Mouse (Mus musculus): ENCODE results near the gene Ccnf. TPM values are rescaled to one million over a fixed set of nuclear protein-coding genes. Genes with fewer than 3 reads are reported as not detected.

Gene Ccnf
- polyA plus RNA-seq, 1 experiment from 2014 or later = 69.1 TPM

DNA sequence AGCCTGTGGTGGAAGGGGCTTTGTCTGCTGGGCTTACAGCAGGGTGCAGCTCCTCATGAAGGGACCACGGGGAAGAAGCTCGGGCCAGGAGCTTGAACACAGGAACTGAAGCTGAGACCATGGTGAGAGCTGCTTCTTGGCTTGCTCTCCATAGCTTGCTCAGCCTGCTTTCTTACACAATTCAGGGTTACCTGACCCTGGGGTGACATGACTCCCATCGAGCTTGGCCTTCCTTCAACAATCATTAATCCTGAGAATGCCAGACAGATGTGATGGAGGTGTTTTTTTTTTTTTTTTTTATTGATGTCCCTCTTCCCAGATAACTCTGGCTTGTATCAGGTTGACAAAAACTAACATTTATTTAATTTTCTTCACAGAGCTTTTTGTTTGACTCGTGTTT, 7.7 kb upstream of the Ccnf start:
- DNase-seq = no peak
- Histone ChIP-seq H3K27me3 (no peaks in the 10 kb centered on the region), H3K4me2 (no peak overlapping the region), H3K9me3 (replicated peaks) (no peaks in the 10 kb centered on the region), H3K27ac (no peak overlapping the region), H3K4me1 (replicated peaks) (no peaks in the 10 kb centered on the region), H3K4me3 (replicated peaks) (no peak overlapping the region), H3K9ac (no peak overlapping the region), H3K36me3 (no peaks in the 10 kb centered on the region)
- ATAC-seq (ENCODE audit: low read depth) = no peak
- WGBS (ENCODE audit: insufficient replicate concordance) = 50% methylated on average over 4 of the region's 4 CpGs

DNA sequence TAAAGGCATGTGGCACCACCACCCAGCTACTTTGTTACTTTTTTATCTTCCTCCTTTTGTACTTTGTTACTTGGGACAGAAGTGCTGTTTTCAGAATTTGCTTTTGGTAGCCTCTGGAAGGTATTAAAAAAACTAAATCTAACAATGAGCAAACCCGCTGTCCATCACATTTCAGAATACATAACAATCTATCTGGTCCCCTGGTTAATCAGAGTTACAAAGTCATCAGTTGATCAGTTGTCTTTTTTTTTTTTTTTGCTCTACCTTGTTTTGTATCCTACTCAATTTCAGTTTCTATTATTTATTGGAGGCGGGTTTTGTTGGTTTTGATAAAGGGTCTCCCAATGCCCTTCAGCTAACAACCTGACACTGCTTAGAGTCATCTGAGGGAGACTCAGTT, 1.0 kb upstream of the Ccnf start:
- peaks cover 41% of the 10 kb centered on the region for H3K4me1 ChIP-seq (replicated peaks)
- H3K27me3 ChIP-seq = no peaks in the 10 kb centered on the region
- peak overlapping the region; percentile 83 for H3K9ac ChIP-seq
- peak overlapping the region; percentile 90 for H3K27ac ChIP-seq
- peak overlapping the region; percentile 86 for H3K4me3 ChIP-seq (replicated peaks)
- DNase-seq (no peak), ATAC-seq (ENCODE audit: low read depth) (no peak)
- H3K36me3 ChIP-seq = peaks cover 28% of the 10 kb centered on the region
- 96% methylated on average over 2 of the region's 2 CpGs for WGBS (ENCODE audit: insufficient replicate concordance)
- H3K9me3 ChIP-seq (replicated peaks) = no peaks in the 10 kb centered on the region
- H3K4me2 ChIP-seq = peak overlapping the region; percentile 86

DNA sequence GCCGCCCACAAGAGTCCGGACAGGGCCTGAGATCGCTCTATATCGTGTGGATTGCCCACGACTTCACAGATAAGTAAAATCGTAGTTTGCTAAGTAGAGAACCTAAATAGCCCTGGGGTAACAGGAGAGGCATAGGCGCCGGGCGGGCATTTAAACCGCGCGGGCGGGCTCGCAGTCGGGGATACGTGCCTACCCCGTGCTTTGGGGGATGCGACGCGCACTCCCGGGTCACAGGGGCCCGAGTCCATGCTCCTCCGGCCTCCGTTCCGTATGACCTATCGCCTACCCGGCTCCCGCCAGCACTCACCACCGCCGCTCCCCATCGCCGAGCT, 330 bp downstream of the Ccnf start:
- no peak for ATAC-seq (ENCODE audit: low read depth)
- H3K9ac ChIP-seq = peak overlapping the region; percentile 94
- peak overlapping the region; percentile 96 for H3K4me2 ChIP-seq

DNA sequence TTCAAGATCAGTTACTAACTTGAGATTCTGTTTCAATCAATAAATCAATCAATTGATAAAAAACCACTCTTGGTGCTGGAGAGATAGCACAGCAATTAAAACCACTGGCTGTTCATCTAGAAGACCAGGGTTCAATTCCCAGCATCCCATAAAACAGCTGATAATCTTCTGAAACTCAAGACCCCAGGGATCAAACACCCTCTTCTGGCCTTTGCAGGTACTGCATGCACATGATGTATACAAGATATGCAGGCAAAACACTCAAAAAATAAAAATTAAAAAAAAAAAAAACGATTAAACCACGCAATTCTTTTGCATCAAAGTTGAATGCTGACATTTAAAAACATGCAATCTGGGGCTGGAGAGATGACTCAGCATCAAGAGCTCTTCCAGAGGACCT, 2.6 kb downstream of the Ccnf start:
- Histone ChIP-seq H3K4me1 (replicated peaks) (peaks cover 41% of the 10 kb centered on the region), H3K9ac (no peak overlapping the region), H3K4me2 (peak overlapping the region; percentile 96), H3K9me3 (replicated peaks) (peaks cover 6% of the 10 kb centered on the region; the same call in 1 of the 2 replicates), H3K27me3 (no peaks in the 10 kb centered on the region), H3K36me3 (peaks cover 59% of the 10 kb centered on the region), H3K4me3 (replicated peaks) (peak overlapping the region; percentile 86), H3K27ac (no peak overlapping the region)
- no peak for ATAC-seq (ENCODE audit: low read depth)
- DNase-seq = no peak
- 95% methylated on average over 2 of the region's 2 CpGs for WGBS (ENCODE audit: insufficient replicate concordance)

More for the DNA sequence above, 330 bp downstream of the Ccnf start:
- Histone ChIP-seq H3K4me3 (replicated peaks) (peak overlapping the region; percentile 86), H3K27ac (peak overlapping the region; percentile 86), H3K4me1 (replicated peaks) (peaks cover 41% of the 10 kb centered on the region), H3K36me3 (peaks cover 41% of the 10 kb centered on the region), H3K9me3 (replicated peaks) (no peaks in the 10 kb centered on the region), H3K27me3 (no peaks in the 10 kb centered on the region)
- no peak for DNase-seq
- WGBS (ENCODE audit: insufficient replicate concordance) = under 1% methylated on average over 32 of the region's 32 CpGs

DNA sequence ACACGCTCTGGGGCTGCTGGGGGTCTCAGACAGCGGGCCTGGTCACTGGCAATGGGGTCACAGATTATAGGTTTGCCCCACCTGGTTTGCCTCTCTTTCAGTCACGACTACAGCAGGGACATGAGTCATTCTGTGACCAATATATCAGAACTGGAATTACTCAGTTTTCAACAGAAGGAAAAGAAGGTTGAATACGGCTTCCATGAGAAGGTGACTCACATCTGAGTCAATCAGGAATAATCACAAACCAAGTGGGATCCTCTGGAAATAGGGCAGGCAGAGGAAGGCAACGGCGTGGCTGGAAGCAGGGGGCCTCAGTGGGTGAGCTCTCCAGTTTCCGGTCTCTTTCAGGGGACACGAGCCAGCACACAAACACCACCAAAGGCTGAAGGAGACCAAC, 7.2 kb downstream of the Ccnf start:
- peaks cover 14% of the 10 kb centered on the region for H3K4me1 ChIP-seq (replicated peaks)
- ATAC-seq (ENCODE audit: low read depth) (no peak), DNase-seq (no peak)
- no peak overlapping the region for H3K4me2 ChIP-seq
- H3K27ac ChIP-seq = no peak overlapping the region
- no peak overlapping the region for H3K9ac ChIP-seq
- peaks cover 6% of the 10 kb centered on the region; the same call in 1 of the 2 replicates for H3K9me3 ChIP-seq (replicated peaks)
- no peak overlapping the region for H3K4me3 ChIP-seq (replicated peaks)
- H3K36me3 ChIP-seq = peaks cover 94% of the 10 kb centered on the region
- no peaks in the 10 kb centered on the region for H3K27me3 ChIP-seq
- WGBS (ENCODE audit: insufficient replicate concordance) = 97% methylated on average over 8 of the region's 8 CpGs

DNA sequence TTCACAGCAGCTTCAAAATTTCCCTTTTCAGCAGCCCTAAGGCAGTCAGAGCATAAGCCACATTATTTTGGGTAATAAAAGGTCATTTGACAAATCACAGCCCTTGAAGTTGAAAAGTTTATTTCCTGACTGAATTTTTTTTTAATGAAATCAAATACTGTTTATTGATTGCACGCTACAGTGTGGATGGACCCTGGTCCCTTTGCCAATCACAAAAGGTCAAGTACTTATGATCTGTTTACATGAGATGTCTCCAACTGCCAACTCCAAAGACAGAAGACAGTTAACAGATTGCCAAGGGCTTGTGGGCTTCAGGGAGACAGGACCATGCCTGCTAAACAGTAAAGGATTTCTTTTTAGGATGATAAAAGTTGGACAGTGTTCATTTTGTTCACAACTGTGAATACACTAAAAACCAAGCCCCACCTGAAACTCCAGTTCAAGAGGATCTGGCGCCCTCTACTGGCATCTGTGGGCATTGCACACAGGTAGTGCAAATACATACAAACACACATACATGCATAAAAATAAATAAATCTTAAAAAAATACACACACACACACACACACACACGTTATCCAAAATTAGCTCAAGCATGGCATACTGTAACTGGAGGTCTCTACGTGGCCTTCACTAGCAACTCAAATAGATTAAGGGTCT, 7.8 kb downstream of the Ccnf start:
- Histone ChIP-seq H3K9ac (no peak overlapping the region), H3K4me1 (replicated peaks) (peaks cover 8% of the 10 kb centered on the region), H3K9me3 (replicated peaks) (peaks cover 6% of the 10 kb centered on the region; the same call in 1 of the 2 replicates), H3K36me3 (peaks cover 94% of the 10 kb centered on the region), H3K27me3 (no peaks in the 10 kb centered on the region), H3K4me2 (no peak overlapping the region), H3K4me3 (replicated peaks) (no peak overlapping the region), H3K27ac (no peak overlapping the region)
- no peak for DNase-seq
- 79% methylated on average over 4 of the region's 4 CpGs for WGBS (ENCODE audit: insufficient replicate concordance)
- no peak for ATAC-seq (ENCODE audit: low read depth)

DNA sequence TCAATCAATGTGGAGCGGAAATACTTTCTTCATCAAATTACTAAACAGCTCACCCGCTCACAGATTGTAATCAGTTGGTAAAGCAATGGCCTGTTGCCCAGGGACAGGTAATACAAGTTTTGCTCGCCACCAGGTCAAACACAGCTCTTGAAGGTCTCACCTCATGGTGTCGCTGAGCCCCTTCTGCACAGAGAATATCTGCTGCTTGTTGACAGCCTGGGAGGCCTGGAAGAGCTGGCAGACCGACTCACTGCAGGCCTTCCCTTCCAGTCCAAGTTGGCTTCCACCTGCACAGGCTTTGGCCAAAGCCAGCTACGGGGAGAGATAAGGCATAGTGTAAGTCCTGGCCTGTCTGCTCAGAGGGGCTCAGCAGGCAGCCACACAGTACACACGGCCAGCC, 14.4 kb downstream of the Ccnf start:
- H3K36me3 ChIP-seq = peaks cover 100% of the 10 kb centered on the region
- H3K4me3 ChIP-seq (replicated peaks) = no peak overlapping the region
- no peaks in the 10 kb centered on the region for H3K9me3 ChIP-seq (replicated peaks)
- H3K4me2 ChIP-seq = no peak overlapping the region
- no peaks in the 10 kb centered on the region for H3K27me3 ChIP-seq
- 95% methylated on average over 7 of the region's 7 CpGs for WGBS (ENCODE audit: insufficient replicate concordance)
- no peak overlapping the region for H3K9ac ChIP-seq
- H3K4me1 ChIP-seq (replicated peaks) = no peaks in the 10 kb centered on the region
- DNase-seq = no peak
- no peak overlapping the region for H3K27ac ChIP-seq
- ATAC-seq (ENCODE audit: low read depth) = no peak

DNA sequence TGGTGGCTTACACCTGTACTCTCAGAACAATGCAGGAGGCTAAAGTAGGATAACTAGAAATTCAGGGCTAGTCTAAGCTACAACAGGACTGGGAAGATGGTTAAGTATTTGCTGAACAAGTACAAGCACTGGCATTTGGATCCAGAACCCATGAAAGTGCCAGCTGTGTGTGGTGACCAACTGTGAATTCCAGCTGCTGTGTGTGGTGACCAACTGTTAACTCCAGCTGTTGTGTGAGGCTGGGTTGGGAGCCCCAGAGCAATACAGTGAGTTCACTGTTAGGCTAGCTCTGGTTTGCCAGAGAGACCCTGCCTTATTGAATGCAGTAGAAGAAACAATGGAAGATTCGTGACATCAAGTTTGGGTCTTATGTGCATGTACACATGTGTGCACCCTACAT, 14.8 kb downstream of the Ccnf start:
- Histone ChIP-seq H3K9me3 (replicated peaks) (no peaks in the 10 kb centered on the region), H3K4me2 (no peak overlapping the region), H3K36me3 (peaks cover 100% of the 10 kb centered on the region), H3K27me3 (no peaks in the 10 kb centered on the region), H3K4me3 (replicated peaks) (no peak overlapping the region), H3K4me1 (replicated peaks) (no peaks in the 10 kb centered on the region), H3K9ac (no peak overlapping the region), H3K27ac (no peak overlapping the region)
- no peak for ATAC-seq (ENCODE audit: low read depth)
- WGBS (ENCODE audit: insufficient replicate concordance) = 96% methylated on average over 1 of the region's 1 CpGs
- no peak for DNase-seq

DNA sequence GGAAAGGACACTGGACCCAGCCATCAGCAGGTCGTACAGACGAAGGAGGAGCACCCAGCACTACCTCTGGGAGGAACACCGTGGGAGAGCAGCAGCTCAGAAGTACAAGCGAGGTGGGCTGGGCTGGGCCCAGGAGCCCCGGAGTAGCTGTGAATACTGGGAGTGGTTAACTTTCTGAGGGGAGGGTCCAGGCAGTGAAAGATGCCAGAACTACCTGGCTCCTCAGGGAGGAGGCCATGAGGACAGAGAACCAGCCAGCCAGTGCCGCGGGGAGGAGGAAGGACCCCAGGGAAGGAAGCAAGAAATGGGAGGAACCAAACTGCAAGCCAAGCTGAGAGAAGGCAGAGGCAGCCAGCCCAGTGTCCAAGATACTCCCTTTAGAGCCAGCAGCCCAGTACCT, 23.3 kb downstream of the Ccnf start:
- H3K27ac ChIP-seq = peak overlapping the region; percentile 97
- H3K27me3 ChIP-seq = no peaks in the 10 kb centered on the region
- H3K4me1 ChIP-seq (replicated peaks) = peaks cover 49% of the 10 kb centered on the region
- H3K9me3 ChIP-seq (replicated peaks) = no peaks in the 10 kb centered on the region
- H3K36me3 ChIP-seq = peaks cover 100% of the 10 kb centered on the region
- 85% methylated on average over 7 of the region's 7 CpGs for WGBS (ENCODE audit: insufficient replicate concordance)
- 0 out of 2 replicates have a peak overlapping the region, but pooled peaks have one; percentile 12 for H3K4me2 ChIP-seq
- H3K9ac ChIP-seq = peak overlapping the region; percentile 26
- DNase-seq = no peak
- H3K4me3 ChIP-seq (replicated peaks) = no peak overlapping the region
- no peak for ATAC-seq (ENCODE audit: low read depth)

DNA sequence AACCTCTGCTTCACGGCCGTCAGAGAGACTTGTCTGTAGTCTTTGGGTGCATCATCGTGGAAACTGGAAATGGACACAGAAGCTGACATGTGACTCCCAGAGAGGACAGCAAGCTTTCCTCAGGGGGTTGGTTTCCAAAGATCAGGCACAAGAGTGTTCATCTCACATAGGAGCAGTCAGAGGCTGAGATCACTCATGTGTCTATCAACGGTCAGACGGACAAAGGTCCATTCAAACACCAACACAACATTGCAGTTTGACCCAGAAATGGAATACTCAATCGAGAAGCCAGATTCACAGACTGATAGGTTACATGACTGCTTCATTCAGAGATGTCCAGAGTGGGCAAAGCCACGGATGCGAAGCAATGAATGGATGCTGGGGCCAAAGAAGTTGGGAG, 24.6 kb downstream of the Ccnf start:
- Histone ChIP-seq H3K4me2 (peak overlapping the region; percentile 58), H3K27ac (peak overlapping the region; percentile 97), H3K27me3 (no peaks in the 10 kb centered on the region), H3K9me3 (replicated peaks) (no peaks in the 10 kb centered on the region), H3K4me1 (replicated peaks) (peaks cover 54% of the 10 kb centered on the region), H3K9ac (peak overlapping the region; percentile 67), H3K4me3 (replicated peaks) (0 out of 2 replicates have a peak overlapping the region, but pooled peaks have one; percentile 23), H3K36me3 (peaks cover 98% of the 10 kb centered on the region)
- ATAC-seq (ENCODE audit: low read depth) (no peak), DNase-seq (no peak)
- 83% methylated on average over 8 of the region's 8 CpGs for WGBS (ENCODE audit: insufficient replicate concordance)

DNA sequence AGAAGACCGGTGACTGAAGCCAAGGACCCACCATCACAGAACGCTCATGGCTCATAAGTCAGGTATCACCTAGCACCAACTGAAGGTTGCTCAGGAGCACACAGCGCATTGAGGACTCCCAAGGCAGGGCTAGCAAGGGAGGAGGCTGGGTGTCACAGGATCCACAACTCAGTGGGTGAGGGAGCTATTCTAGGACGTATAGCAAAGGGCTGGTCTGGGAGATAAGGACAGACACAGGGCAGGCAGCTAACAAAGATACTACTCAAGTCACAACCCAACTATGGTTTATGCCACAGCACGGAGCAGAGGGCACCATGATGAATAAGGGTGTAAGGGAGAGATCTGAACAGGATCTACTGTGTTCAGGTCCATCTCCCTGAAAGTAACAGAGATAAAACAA, 25.4 kb downstream of the Ccnf start:
- H3K9ac ChIP-seq = peak overlapping the region; percentile 67
- ATAC-seq (ENCODE audit: low read depth) (peak; percentile 96), DNase-seq (peak; percentile 73)
- H3K4me2 ChIP-seq = peak overlapping the region; percentile 58
- peak overlapping the region; percentile 23; the same call in 1 of the 2 replicates for H3K4me3 ChIP-seq (replicated peaks)
- no peaks in the 10 kb centered on the region for H3K27me3 ChIP-seq
- H3K4me1 ChIP-seq (replicated peaks) = peaks cover 63% of the 10 kb centered on the region
- no peaks in the 10 kb centered on the region for H3K9me3 ChIP-seq (replicated peaks)
- 35% methylated on average over 5 of the region's 5 CpGs for WGBS (ENCODE audit: insufficient replicate concordance)
- peak overlapping the region; percentile 97 for H3K27ac ChIP-seq
- peaks cover 89% of the 10 kb centered on the region for H3K36me3 ChIP-seq

DNA sequence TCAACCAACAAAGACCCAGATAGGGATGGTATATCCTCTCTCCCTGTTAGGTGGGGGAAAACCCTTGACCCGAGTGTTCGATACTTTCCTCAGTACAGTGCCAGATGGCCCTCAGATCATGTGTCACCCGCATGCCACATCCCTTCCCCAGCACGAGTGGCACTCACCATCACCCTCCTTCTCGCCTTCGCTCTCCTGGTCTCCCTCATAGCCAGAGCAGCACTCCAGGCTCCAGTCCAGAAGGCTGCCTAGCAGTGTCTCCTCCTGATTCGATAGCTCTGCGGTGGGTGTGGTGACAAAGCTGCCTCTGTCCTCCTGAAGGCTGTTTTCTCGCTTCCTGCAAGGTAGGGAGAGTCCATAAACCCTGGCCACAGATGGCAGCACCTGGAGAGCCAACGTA, 26.5 kb downstream of the Ccnf start:
- H3K27ac ChIP-seq = peak overlapping the region; percentile 97
- H3K4me2 ChIP-seq = no peak overlapping the region
- 79% methylated on average over 10 of the region's 10 CpGs for WGBS (ENCODE audit: insufficient replicate concordance)
- H3K9ac ChIP-seq = peak overlapping the region; percentile 67
- H3K27me3 ChIP-seq = no peaks in the 10 kb centered on the region
- no peak for ATAC-seq (ENCODE audit: low read depth)
- peaks cover 68% of the 10 kb centered on the region for H3K4me1 ChIP-seq (replicated peaks)
- DNase-seq = no peak
- peaks cover 78% of the 10 kb centered on the region for H3K36me3 ChIP-seq
- no peaks in the 10 kb centered on the region for H3K9me3 ChIP-seq (replicated peaks)
- H3K4me3 ChIP-seq (replicated peaks) = no peak overlapping the region
